Mouse (Mus musculus) c-Kit-negative CD71-positive TER-119-positive erythroid progenitor cells, embryonic 14.5 days (primary cell): ENCODE results near the gene Tax1bp1.

Experiments
- DNase-seq: peaks from one replicate; pipeline ENCODE4 v3.0.0-alpha.2; 2013; ENCODE audit warnings: low read depth, low spot score

Tax1bp1 gene

GRCm38 (mm10) chr6:52796691-52797090 is 83.2 kb downstream of the Tax1bp1 start:
- no peak for DNase-seq

- DNase-seq: no peak
These were observed 83.8 kb downstream of the Tax1bp1 start for GRCm38 (mm10) chr6:52797252-52797800.

- DNase-seq: no peak
These were observed 88.7 kb downstream of the Tax1bp1 start for GRCm38 (mm10) chr6:52802181-52802580.

GRCm38 (mm10) chr6:52805237-52805856 is 91.8 kb downstream of the Tax1bp1 start:
- DNase-seq: no peak
